Mouse (Mus musculus) liver, embryonic 14.5 days (tissue): ENCODE data around the gene Usp53. TPM values are rescaled to one million over a fixed set of nuclear protein-coding genes. Genes with fewer than 3 reads are reported as not detected.
"Not testable (repeated sequence)": the region's sequence is repeated elsewhere in the genome, so short reads cannot be mapped to it uniquely, and the experiment has no call there.

Experiments used
- ATAC-seq: fragments of 200-750 bp; cut with Nextera tagmentation; 2 replicates; pipeline ENCODE4 v1.8.0; 2017; ENCODE audit warnings: moderate number of reproducible peaks, mild to moderate bottlenecking, moderate library complexity; ENCODE audit not compliant: insufficient read depth
- DNase-seq, 3 experiments: peaks; one replicate each; pipeline ENCODE4 v3.0.0-alpha.2; 2012 to 2013; ENCODE audit warnings: low read depth in 3 of 3, low spot score in 3 of 3
- H3K27ac ChIP-seq: fragments of 300-500 bp; sonication (generic); 2 replicates; pipeline ENCODE4 v1.5.1; 2014; ENCODE audit warnings: moderate library complexity, mild to moderate bottlenecking, control low read depth, inconsistent platforms
- H3K27me3 ChIP-seq: fragments of 300-500 bp; sonication (generic); 2 replicates; pipeline ENCODE4 v1.6.1; 2014; ENCODE audit warnings: mild to moderate bottlenecking, low read length, moderate library complexity; ENCODE audit not compliant: control insufficient read depth, insufficient read depth
- H3K36me3 ChIP-seq: fragments of 300-500 bp; sonication (generic); replicated peaks from 2 replicates; pipeline ENCODE4 v1.6.1; 2014; ENCODE audit warnings: low read depth; ENCODE audit not compliant: control insufficient read depth, insufficient read depth
- H3K4me1 ChIP-seq, 2 experiments: fragments of 200-500 bp in 1 of 2; fragments of 300-500 bp in 1 of 2; sonication (generic) in 1 of 2; replicated peaks; 2 replicates each; pipeline ENCODE4 v1.6.1; 2012 to 2014; ENCODE audit warnings: antibody characterized with exemption in 1 of 2, inconsistent platforms in 1 of 2, low read length in 1 of 2; ENCODE audit not compliant: control insufficient read depth in 2 of 2, insufficient read depth in 2 of 2
- H3K4me2 ChIP-seq: fragments of 300-500 bp; sonication (generic); 2 replicates; pipeline ENCODE4 v1.6.1; 2014; ENCODE audit warnings: low read depth, mild to moderate bottlenecking, control low read depth, moderate library complexity
- H3K4me3 ChIP-seq, 2 experiments: fragments of 200-500 bp in 1 of 2; fragments of 300-500 bp in 1 of 2; sonication (generic) in 1 of 2; 2 replicates each; pipeline ENCODE4 v1.5.1; 2012 to 2014; ENCODE audit warnings: low read depth in 2 of 2, low read length in 2 of 2, mild to moderate bottlenecking in 2 of 2, control low read depth in 1 of 2, inconsistent platforms in 1 of 2, moderate library complexity in 1 of 2; ENCODE audit not compliant: insufficient read depth in 1 of 2
- H3K9ac ChIP-seq: fragments of 300-500 bp; sonication (generic); replicated peaks from 2 replicates; pipeline ENCODE4 v1.6.1; 2014; ENCODE audit warnings: mild to moderate bottlenecking, control low read depth, moderate library complexity
- H3K9me3 ChIP-seq: fragments of 300-500 bp; sonication (generic); 2 replicates; pipeline ENCODE4 v1.6.1; 2016; ENCODE audit warnings: low read length, mixed read lengths; ENCODE audit not compliant: control insufficient read depth
- CTCF ChIP-seq: IDR thresholded peaks from 2 replicates; pipeline ENCODE4 v1.5.1; 2016; ENCODE audit warnings: antibody characterized with exemption, low read depth, control low read depth
- EP300 ChIP-seq: IDR thresholded peaks from 2 replicates; pipeline ENCODE4 v1.6.1; 2016; ENCODE audit warnings: antibody characterized with exemption, low read depth
- WGBS: fragments of 180-500 bp; shearing (Covaris S2); extraction: QIAGEN DNeasy Blood & Tissue Kit; methylation state at CpG from one replicate; pipeline ENCODE4 v1.1.7; 2014; ENCODE audit not compliant: insufficient replicate concordance; 5-methylcytosine and 5-hydroxymethylcytosine counted together
- polyA plus RNA-seq, 2 experiments: library from polyadenylated mRNA; depleted of rRNA in 1 of 2; stranded (reverse) in 1 of 2; unstranded in 1 of 2; fragments of >200 nt; fragmentation: Nextera tagmentation in 1 of 2; extraction: Ambion mirVana in 1 of 2; gene quantifications; 2 replicates each; pipeline versions ENCODE4 v1.2.1 to v1.2.3; 2012 to 2014

The Usp53 gene
- polyA plus RNA-seq, 2 experiments: 0.78 to 1.6 TPM

GRCm38 (mm10) chr3:122950129-122950528 lies 34.2 kb downstream of the Usp53 start:
- no peaks in the 10 kb centered on the region for H3K9me3 ChIP-seq
- DNase-seq (no peak), ATAC-seq (no peak)
- H3K36me3 ChIP-seq: no peaks in the 10 kb centered on the region; the same call in 1 of the 2 replicates
- H3K27me3 ChIP-seq: no peaks in the 10 kb centered on the region
- no peak for TF ChIP-seq EP300
- TF ChIP-seq CTCF: no peak
- no peak overlapping the region for H3K4me2 ChIP-seq
- no peaks in the 10 kb centered on the region for H3K4me1 ChIP-seq
- no peak overlapping the region for H3K27ac ChIP-seq
- no peak overlapping the region for H3K9ac ChIP-seq
- no peak overlapping the region for H3K4me3 ChIP-seq
- 74% methylated on average over 2 of the region's 2 CpGs for WGBS

- no peak overlapping the region for H3K27ac ChIP-seq
- H3K9ac ChIP-seq: no peak overlapping the region
- TF ChIP-seq EP300 (no peak), CTCF (no peak)
- H3K9me3 ChIP-seq: no peaks in the 10 kb centered on the region
- H3K4me3 ChIP-seq: no peak overlapping the region
- DNase-seq: no peak
- H3K27me3 ChIP-seq: no peaks in the 10 kb centered on the region
- H3K4me2 ChIP-seq: no peak overlapping the region
- H3K4me1 ChIP-seq: no peaks in the 10 kb centered on the region
- WGBS: 67% methylated on average over 6 of the region's 6 CpGs
- no peaks in the 10 kb centered on the region for H3K36me3 ChIP-seq
- no peak for ATAC-seq
These were observed 40.9 kb downstream of the Usp53 start for GRCm38 (mm10) chr3:122943387-122943890.

DNA sequence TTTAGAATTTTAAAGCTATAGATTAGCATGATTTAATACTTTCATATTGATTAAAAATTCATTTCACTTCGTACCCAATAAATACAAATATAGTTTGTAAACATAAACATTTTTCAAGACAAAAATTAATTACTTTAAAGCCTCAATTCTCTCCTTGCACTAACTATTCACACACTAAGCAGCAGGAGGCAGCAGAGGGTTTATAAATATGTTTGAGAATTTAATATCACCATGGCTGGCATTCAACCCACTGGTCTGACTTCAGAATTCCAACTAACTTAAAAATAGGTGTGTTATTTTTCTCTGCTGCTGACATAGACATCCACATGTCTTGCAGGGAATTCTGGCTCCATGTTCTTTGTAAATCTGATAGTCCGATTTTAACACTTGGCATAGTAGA lies 45.1 kb downstream of the Usp53 start:
- DNase-seq (no peak), ATAC-seq (no peak)
- WGBS: 59% methylated on average over 2 of the region's 2 CpGs
- H3K4me2 ChIP-seq: no peak overlapping the region
- no peak overlapping the region for H3K9ac ChIP-seq
- no peak overlapping the region for H3K27ac ChIP-seq
- no peak overlapping the region for H3K4me3 ChIP-seq
- no peaks in the 10 kb centered on the region for H3K9me3 ChIP-seq
- no peaks in the 10 kb centered on the region for H3K4me1 ChIP-seq
- no peaks in the 10 kb centered on the region for H3K36me3 ChIP-seq
- H3K27me3 ChIP-seq: no peaks in the 10 kb centered on the region
- TF ChIP-seq EP300 (no peak), CTCF (peak; percentile 27; the same call in 1 of the 2 replicates)

DNA sequence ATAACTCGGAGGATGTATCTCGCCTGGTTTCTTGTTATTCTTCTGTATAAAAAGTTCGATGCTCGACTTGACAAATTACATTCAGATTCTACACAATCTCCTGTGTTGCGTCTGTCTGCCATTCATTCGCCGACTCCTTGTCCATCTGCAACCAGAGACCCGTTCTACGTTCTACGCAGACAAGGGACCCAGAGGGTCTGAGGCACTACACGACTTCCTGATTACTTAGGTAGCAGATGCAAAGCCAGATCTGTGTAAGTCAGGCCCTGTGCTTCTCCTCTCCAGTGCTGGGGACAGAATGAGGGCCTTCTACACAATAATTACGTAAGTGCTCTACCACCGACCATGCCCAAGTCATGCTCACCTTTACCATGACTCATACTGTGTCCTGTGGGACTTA lies 47.1 kb downstream of the Usp53 start:
- not testable (repeated sequence) for H3K9ac ChIP-seq, H3K4me3 ChIP-seq, ATAC-seq, H3K36me3 ChIP-seq, DNase-seq, H3K4me2 ChIP-seq, H3K9me3 ChIP-seq, H3K4me1 ChIP-seq, H3K27me3 ChIP-seq, H3K27ac ChIP-seq
- 74% methylated on average over 13 of the region's 13 CpGs for WGBS

GRCm38 (mm10) chr3:122932466-122932865 lies 51.8 kb downstream of the Usp53 start:
- Histone ChIP-seq H3K9me3 (no peaks in the 10 kb centered on the region), H3K36me3 (no peaks in the 10 kb centered on the region), H3K4me3 (no peak overlapping the region), H3K4me1 (no peaks in the 10 kb centered on the region), H3K27me3 (no peaks in the 10 kb centered on the region), H3K4me2 (no peak overlapping the region), H3K27ac (no peak overlapping the region), H3K9ac (no peak overlapping the region)
- 73% methylated on average over 1 of the region's 1 CpGs for WGBS
- no peak for ATAC-seq
- no peak for DNase-seq
- no peak for TF ChIP-seq EP300
- no peak for TF ChIP-seq CTCF
